Mouse (Mus musculus): ENCODE results near the gene Mt2. TPM values are rescaled to one million over a fixed set of nuclear protein-coding genes. Genes with fewer than 3 reads are reported as not detected.

Gene Mt2
- polyA plus RNA-seq, 1 experiment = 340 TPM

DNA sequence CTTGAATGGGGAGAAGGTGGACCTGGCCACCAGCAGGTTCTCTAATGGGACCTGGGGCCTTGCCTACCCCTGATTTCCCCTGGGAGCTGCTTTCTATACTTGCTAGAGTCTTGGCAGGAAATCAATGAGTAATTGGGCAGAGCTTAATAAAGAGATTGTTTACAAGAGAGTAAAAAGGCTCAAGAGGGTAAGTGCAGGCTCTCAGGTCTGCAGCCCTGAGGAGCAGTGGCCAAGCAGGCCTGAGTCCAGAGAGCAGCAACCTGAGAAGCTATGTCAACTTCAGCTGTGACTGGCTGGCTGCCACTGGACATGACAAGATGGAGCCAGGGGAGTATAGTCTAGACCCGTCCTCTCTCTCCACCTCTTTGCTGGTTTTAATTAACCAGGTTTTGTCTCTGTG, 20.5 kb downstream of the Mt2 start:
- peaks cover 4% of the 10 kb centered on the region; the same call in 1 of the 2 replicates for H3K4me1 ChIP-seq (ENCODE audit: control insufficient read depth, insufficient read depth, low read length)
- no peak overlapping the region for H3K27ac ChIP-seq (ENCODE audit: insufficient read depth, low read length)
- TF ChIP-seq CTCF (IDR thresholded peaks at IDR 0.05; ENCODE audit: borderline replicate concordance, insufficient read depth, low read length) (no peak), POLR2A (IDR thresholded peaks at IDR 0.05; ENCODE audit: low read depth, low read length) (no peak)
- no peak overlapping the region for H3K4me3 ChIP-seq (ENCODE audit: insufficient read depth, low read length)

GRCm38 (mm10) chr8:94194591-94195223, 22.2 kb downstream of the Mt2 start:
- Histone ChIP-seq H3K4me3 (ENCODE audit: insufficient read depth, low read length) (no peak overlapping the region), H3K4me1 (ENCODE audit: control insufficient read depth, insufficient read depth, low read length) (peaks cover 4% of the 10 kb centered on the region; the same call in 1 of the 2 replicates), H3K27ac (ENCODE audit: insufficient read depth, low read length) (peak overlapping the region; percentile 15)
- TF ChIP-seq CTCF (IDR thresholded peaks at IDR 0.05; ENCODE audit: borderline replicate concordance, insufficient read depth, low read length) (no peak), POLR2A (IDR thresholded peaks at IDR 0.05; ENCODE audit: low read depth, low read length) (no peak)

- no peak overlapping the region for H3K27ac ChIP-seq (ENCODE audit: insufficient read depth, low read length)
- TF ChIP-seq POLR2A (IDR thresholded peaks at IDR 0.05; ENCODE audit: low read depth, low read length) = no peak
- no peak for TF ChIP-seq CTCF (IDR thresholded peaks at IDR 0.05; ENCODE audit: borderline replicate concordance, insufficient read depth, low read length)
- H3K4me3 ChIP-seq (ENCODE audit: insufficient read depth, low read length) = no peak overlapping the region
- H3K4me1 ChIP-seq (ENCODE audit: control insufficient read depth, insufficient read depth, low read length) = peaks cover 2% of the 10 kb centered on the region; the same call in 1 of the 2 replicates
Observed at GRCm38 (mm10) chr8:94199202-94199869, 26.9 kb downstream of the Mt2 start.

- H3K27ac ChIP-seq (ENCODE audit: insufficient read depth, low read length) = no peak overlapping the region
- H3K4me1 ChIP-seq (ENCODE audit: control insufficient read depth, insufficient read depth, low read length) = no peaks in the 10 kb centered on the region
- H3K4me3 ChIP-seq (ENCODE audit: insufficient read depth, low read length) = no peak overlapping the region
- no peak for TF ChIP-seq POLR2A (IDR thresholded peaks at IDR 0.05; ENCODE audit: low read depth, low read length)
- TF ChIP-seq CTCF (IDR thresholded peaks at IDR 0.05; ENCODE audit: borderline replicate concordance, insufficient read depth, low read length) = no peak
Observed at GRCm38 (mm10) chr8:94204043-94204442, 31.6 kb downstream of the Mt2 start.

DNA sequence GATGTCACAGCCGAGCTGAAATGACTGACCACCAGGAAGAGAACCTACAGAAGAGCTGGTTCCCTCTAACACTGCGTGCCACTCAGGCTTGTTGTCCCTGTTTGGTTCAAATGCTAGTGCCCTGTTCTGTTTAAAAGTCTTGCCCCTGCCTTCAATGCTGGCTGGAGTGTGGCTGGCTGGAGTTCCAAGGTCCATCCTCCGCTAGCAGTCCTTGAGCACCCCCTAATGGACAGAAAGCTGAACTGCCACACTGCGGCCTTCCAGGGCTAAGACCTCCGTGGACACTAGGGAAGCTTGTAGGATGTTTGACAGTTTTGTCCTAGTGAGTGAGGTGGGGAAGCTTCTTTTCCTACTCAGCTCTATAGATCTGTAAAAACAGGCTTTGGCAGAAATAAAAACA, 33.3 kb downstream of the Mt2 start:
- Histone ChIP-seq H3K27ac (ENCODE audit: insufficient read depth, low read length) (no peak overlapping the region), H3K4me1 (ENCODE audit: control insufficient read depth, insufficient read depth, low read length) (no peaks in the 10 kb centered on the region), H3K4me3 (ENCODE audit: insufficient read depth, low read length) (no peak overlapping the region)
- TF ChIP-seq POLR2A (IDR thresholded peaks at IDR 0.05; ENCODE audit: low read depth, low read length) (no peak), CTCF (IDR thresholded peaks at IDR 0.05; ENCODE audit: borderline replicate concordance, insufficient read depth, low read length) (peak; percentile 77)

DNA sequence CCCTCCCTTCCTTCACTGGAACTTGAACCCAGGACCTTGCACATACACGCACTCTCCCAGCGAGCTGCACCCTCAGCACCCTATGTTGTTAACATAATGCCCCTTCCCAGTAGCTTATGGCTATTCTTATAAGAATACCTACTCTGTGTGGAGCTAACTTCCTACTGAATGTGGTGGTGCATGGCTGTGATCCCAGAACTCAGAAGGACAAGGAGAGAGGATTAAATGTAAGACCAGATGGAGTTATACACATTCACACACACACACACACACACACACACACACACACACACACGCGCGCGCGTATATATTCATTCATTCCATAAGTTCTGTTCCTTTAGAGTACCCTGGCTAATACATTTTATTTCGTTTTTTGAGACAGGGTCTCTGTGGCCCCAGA, 33.8 kb downstream of the Mt2 start:
- Histone ChIP-seq H3K4me1 (ENCODE audit: control insufficient read depth, insufficient read depth, low read length) (no peaks in the 10 kb centered on the region), H3K4me3 (ENCODE audit: insufficient read depth, low read length) (no peak overlapping the region), H3K27ac (ENCODE audit: insufficient read depth, low read length) (no peak overlapping the region)
- TF ChIP-seq CTCF (IDR thresholded peaks at IDR 0.05; ENCODE audit: borderline replicate concordance, insufficient read depth, low read length) (no peak), POLR2A (IDR thresholded peaks at IDR 0.05; ENCODE audit: low read depth, low read length) (no peak)

DNA sequence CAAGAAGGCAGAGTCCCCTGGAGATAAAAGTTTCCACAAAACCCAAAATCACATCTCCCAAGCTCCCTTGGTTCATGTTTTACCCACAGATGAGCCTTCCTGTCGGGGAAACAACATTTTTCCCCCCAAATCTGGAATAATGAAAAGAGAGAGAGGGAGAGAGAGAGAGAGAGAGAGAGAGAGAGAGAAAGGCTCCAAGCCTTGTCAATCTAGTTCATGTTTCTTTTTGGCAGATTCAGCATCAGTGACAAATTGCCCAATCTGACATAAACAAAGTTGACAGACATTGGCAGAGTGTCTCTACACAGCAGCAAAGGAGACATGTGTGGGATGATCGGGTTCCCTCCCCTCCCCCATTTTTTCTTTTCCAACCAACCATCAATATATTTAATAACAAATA, 35.0 kb downstream of the Mt2 start:
- TF ChIP-seq POLR2A (IDR thresholded peaks at IDR 0.05; ENCODE audit: low read depth, low read length) (no peak), CTCF (IDR thresholded peaks at IDR 0.05; ENCODE audit: borderline replicate concordance, insufficient read depth, low read length) (no peak)
- Histone ChIP-seq H3K4me3 (ENCODE audit: insufficient read depth, low read length) (no peak overlapping the region), H3K27ac (ENCODE audit: insufficient read depth, low read length) (no peak overlapping the region), H3K4me1 (ENCODE audit: control insufficient read depth, insufficient read depth, low read length) (no peaks in the 10 kb centered on the region)

GRCm38 (mm10) chr8:94209639-94210038, 37.2 kb downstream of the Mt2 start:
- no peaks in the 10 kb centered on the region for H3K4me1 ChIP-seq (ENCODE audit: control insufficient read depth, insufficient read depth, low read length)
- no peak overlapping the region for H3K27ac ChIP-seq (ENCODE audit: insufficient read depth, low read length)
- TF ChIP-seq CTCF (IDR thresholded peaks at IDR 0.05; ENCODE audit: borderline replicate concordance, insufficient read depth, low read length) (no peak), POLR2A (IDR thresholded peaks at IDR 0.05; ENCODE audit: low read depth, low read length) (no peak)
- H3K4me3 ChIP-seq (ENCODE audit: insufficient read depth, low read length) = no peak overlapping the region

DNA sequence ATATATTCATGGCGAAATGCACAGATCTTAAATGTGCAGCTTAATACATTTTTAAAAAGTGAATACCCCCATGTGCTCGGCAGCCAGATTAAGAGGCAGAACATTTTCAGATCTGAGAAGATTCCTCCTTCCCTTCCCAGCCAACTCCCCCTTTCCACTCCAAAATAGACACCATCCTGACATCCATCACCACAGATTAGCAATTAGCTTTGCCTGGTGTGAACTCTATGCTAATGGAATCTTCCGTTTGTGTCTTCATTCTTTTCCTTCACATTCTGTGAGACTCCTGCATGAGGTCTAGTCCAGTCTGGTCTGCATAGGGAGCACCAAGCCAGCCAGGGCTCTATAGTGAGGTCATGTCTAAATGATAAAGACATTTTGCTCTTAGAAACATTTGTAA, 37.8 kb downstream of the Mt2 start:
- Histone ChIP-seq H3K4me3 (ENCODE audit: insufficient read depth, low read length) (no peak overlapping the region), H3K27ac (ENCODE audit: insufficient read depth, low read length) (no peak overlapping the region), H3K4me1 (ENCODE audit: control insufficient read depth, insufficient read depth, low read length) (no peaks in the 10 kb centered on the region)
- no peak for TF ChIP-seq CTCF (IDR thresholded peaks at IDR 0.05; ENCODE audit: borderline replicate concordance, insufficient read depth, low read length)
- TF ChIP-seq POLR2A (IDR thresholded peaks at IDR 0.05; ENCODE audit: low read depth, low read length) = no peak

GRCm38 (mm10) chr8:94213819-94214218, 41.4 kb downstream of the Mt2 start:
- no peak overlapping the region for H3K4me3 ChIP-seq (ENCODE audit: insufficient read depth, low read length)
- peaks cover 7% of the 10 kb centered on the region; the same call in 1 of the 2 replicates for H3K4me1 ChIP-seq (ENCODE audit: control insufficient read depth, insufficient read depth, low read length)
- TF ChIP-seq CTCF (IDR thresholded peaks at IDR 0.05; ENCODE audit: borderline replicate concordance, insufficient read depth, low read length) (no peak), POLR2A (IDR thresholded peaks at IDR 0.05; ENCODE audit: low read depth, low read length) (no peak)
- H3K27ac ChIP-seq (ENCODE audit: insufficient read depth, low read length) = no peak overlapping the region

Measured in embryonic fibroblast, embryonic 13.5 days (primary cell).